Mouse (Mus musculus) layer of hippocampus, adult 18-20 months (tissue): Measurements from ENCODE around the gene Ppfibp1. TPM values are rescaled to one million over a fixed set of nuclear protein-coding genes. Genes with fewer than 3 reads are reported as not detected.

ENCODE experiments used
- DNase-seq, 2 experiments: peaks; one replicate each; pipeline ENCODE4 v3.0.0; 2022; ENCODE audit warnings: low spot score in 2 of 2
- total RNA-seq, 2 experiments: library from RNA; stranded (reverse); gene quantifications; 2 replicates each; pipeline ENCODE4 v1.2.3; 2021

Gene Ppfibp1
- total RNA-seq, 2 experiments from 2014 or later = 34.8 to 39.9 TPM

- no peak for DNase-seq
Measured at GRCm38 (mm10) chr6:146912835-146913488, 24.7 kb downstream of the Ppfibp1 start.

- no peak for DNase-seq
Measured at GRCm38 (mm10) chr6:146913489-146914198, 25.4 kb downstream of the Ppfibp1 start.

- peak in 1 of 2 experiments; percentile 36 for DNase-seq
Measured at GRCm38 (mm10) chr6:146915808-146916207, 27.5 kb downstream of the Ppfibp1 start.

- DNase-seq = no peak
Measured at GRCm38 (mm10) chr6:146917396-146917795, 29.1 kb downstream of the Ppfibp1 start.

- no peak for DNase-seq
Measured at GRCm38 (mm10) chr6:146918341-146918740, 30.1 kb downstream of the Ppfibp1 start.

- no peak for DNase-seq
Measured at GRCm38 (mm10) chr6:146926415-146926980, 38.2 kb downstream of the Ppfibp1 start.

GRCm38 (mm10) chr6:146928108-146928507 is 39.8 kb downstream of the Ppfibp1 start:
- no peak for DNase-seq

- no peak for DNase-seq
Measured at GRCm38 (mm10) chr6:146929031-146929430, 40.7 kb downstream of the Ppfibp1 start.

GRCm38 (mm10) chr6:146933123-146933522 is 44.8 kb downstream of the Ppfibp1 start:
- DNase-seq = no peak

GRCm38 (mm10) chr6:146935957-146936356 is 47.7 kb downstream of the Ppfibp1 start:
- no peak for DNase-seq

GRCm38 (mm10) chr6:146939026-146939425 is 50.7 kb downstream of the Ppfibp1 start:
- no peak for DNase-seq

GRCm38 (mm10) chr6:146941505-146942275 is 53.4 kb downstream of the Ppfibp1 start:
- DNase-seq = no peak

- no peak for DNase-seq
Measured at GRCm38 (mm10) chr6:146944009-146944408, 55.7 kb downstream of the Ppfibp1 start.

- no peak for DNase-seq
Measured at GRCm38 (mm10) chr6:146944830-146945229, 56.5 kb downstream of the Ppfibp1 start.

GRCm38 (mm10) chr6:146946327-146947029 is 58.2 kb downstream of the Ppfibp1 start:
- no peak for DNase-seq

- DNase-seq = no peak
Measured at GRCm38 (mm10) chr6:146947186-146947585, 58.9 kb downstream of the Ppfibp1 start.

GRCm38 (mm10) chr6:146949682-146950453 is 61.6 kb downstream of the Ppfibp1 start:
- DNase-seq = no peak

GRCm38 (mm10) chr6:146950454-146950832 is 62.2 kb downstream of the Ppfibp1 start:
- no peak for DNase-seq

GRCm38 (mm10) chr6:146954258-146954657 is 66.0 kb downstream of the Ppfibp1 start, which contains the start of gene 1700034J05Rik:
Gene 1700034J05Rik, minus strand, starts transcription at chr6:146954422.
- DNase-seq = peak in 1 of 2 experiments; percentile 12

GRCm38 (mm10) chr6:146955475-146955874 is 67.2 kb downstream of the Ppfibp1 start:
- no peak for DNase-seq
